Mouse (Mus musculus): ENCODE measurements around the gene Fabp6.

DNA sequence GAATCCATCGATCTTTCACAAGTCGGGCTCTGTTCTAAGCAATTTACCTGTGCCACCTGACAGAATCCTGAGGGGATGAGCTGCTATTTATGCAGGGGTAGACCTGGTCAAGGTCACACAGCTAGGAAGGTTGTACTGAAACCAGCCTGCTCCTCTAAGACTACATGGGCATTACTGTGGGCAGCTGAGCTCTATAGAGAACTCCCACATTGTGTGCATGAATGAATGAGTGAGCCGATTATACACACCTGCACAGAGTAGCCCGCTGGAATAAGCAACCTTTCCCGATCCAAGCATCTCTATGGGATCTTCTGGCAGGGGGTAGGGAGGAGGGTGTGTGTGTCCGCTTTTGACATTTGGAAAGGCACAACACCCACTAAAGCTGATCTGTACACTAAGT lies 31.8 kb upstream of the Fabp6 start:
- no peak for TF ChIP-seq CTCF (IDR thresholded peaks at IDR 0.05; ENCODE audit: insufficient read depth, low read depth, low read length)
- TF ChIP-seq POLR2A (IDR thresholded peaks at IDR 0.05; ENCODE audit: insufficient read depth, low read depth, low read length): no peak
